Mouse (Mus musculus) induced T-regulatory cell, adult 2 months (primary cell): ENCODE measurements at regions not wholly inside any gene's neighbourhood (a gene's known extent, or its start where the extent isn't known, plus 50 kb on each side); places are given as distances from the start of the nearest gene placed in this dataset.
A peak's percentile ranks its signal among the peaks of the same experiment; 100 is the strongest.

Experiments
- DNase-seq: peaks from one replicate; pipeline ENCODE4 v3.0.0-alpha.2; 2012; ENCODE audit warnings: low read depth

DNA sequence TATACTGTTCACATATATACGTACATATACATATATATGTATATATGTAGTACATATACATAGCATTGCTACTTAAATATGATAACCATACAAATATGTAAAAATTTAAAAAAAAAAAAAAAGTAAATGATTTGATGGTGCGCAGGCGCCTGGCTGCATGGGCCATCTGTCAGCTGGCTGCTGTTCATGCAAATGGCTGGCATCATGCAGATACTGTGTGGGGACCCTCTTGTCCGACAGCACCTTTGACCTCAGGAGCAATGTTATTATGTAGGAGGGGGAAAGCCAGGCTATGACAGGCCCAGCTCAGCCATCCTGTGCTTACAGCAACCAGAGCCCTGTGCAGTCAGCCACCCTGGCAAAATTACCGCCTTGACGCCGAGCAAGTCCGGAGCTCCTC is 65.1 kb upstream of the Tnrc6c start:
- no peak for DNase-seq

DNA sequence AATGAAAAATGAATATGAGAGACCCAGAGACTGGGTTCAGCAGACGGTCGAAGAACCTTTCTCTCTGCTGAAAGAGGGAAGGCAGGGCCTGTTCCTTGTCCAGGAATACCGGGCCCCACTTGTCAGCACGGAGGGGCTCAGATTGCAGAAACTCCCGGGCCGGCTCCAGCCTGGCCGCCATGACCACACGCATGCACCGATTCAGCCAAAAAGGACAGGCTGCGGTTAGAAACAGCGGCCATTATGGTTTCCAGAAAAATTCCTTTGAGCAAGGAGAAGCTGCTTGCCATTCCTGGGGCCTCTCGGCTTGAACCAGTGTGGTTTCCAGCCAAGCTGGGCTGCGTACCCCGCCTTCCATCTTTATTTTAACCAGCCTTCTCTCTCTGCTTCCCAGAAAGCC is 64.7 kb upstream of the Tnrc6c start:
- no peak for DNase-seq

GRCm38 (mm10) chr11:117592570-117592969 is 61.5 kb upstream of the Tnrc6c start:
- DNase-seq: no peak

- DNase-seq: no peak
Observed at GRCm38 (mm10) chr11:117596201-117596600, 57.9 kb upstream of the Tnrc6c start.

DNA sequence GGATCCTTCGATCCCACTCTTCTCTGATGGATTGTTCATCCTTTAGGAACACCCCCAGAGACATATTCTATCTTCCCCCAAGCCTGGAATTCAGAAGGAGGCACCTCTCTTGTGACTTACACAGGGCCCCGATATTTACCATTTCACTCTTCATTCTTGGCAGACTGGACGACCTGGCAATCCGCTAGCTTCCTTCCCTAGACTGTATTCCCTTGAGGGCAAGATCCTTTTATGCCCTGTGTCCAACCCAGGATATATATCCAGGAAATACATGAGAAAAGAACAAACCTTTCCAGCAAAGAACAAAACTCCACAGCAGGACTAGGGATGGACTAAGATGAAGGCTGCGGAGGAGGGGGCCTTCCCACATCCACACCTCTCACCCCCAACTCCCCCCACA is 56.3 kb upstream of the Tnrc6c start:
- DNase-seq: no peak

DNA sequence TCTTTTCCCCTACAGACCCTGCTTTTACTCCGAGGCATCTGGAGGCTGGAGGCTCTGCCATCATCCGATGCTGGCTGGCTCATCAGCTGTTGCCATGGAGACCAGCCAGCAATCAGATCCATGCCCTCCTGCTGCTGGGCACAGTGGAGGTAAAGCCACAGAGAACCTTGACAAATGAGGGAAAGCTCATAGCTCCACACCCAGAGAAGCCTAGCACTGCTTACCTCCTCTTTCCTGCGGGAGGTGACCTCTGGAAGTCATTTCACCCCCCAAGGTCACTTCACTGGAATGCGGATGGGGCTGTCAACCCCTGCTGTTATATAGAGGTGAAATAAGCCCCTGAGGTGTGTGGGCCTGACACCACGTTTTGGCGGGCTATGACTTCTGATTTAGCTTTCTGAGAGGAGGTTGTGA is 55.9 kb upstream of the Tnrc6c start:
- DNase-seq: no peak

GRCm38 (mm10) chr11:117598610-117599009 is 55.5 kb upstream of the Tnrc6c start:
- peak; percentile 63 for DNase-seq

DNA sequence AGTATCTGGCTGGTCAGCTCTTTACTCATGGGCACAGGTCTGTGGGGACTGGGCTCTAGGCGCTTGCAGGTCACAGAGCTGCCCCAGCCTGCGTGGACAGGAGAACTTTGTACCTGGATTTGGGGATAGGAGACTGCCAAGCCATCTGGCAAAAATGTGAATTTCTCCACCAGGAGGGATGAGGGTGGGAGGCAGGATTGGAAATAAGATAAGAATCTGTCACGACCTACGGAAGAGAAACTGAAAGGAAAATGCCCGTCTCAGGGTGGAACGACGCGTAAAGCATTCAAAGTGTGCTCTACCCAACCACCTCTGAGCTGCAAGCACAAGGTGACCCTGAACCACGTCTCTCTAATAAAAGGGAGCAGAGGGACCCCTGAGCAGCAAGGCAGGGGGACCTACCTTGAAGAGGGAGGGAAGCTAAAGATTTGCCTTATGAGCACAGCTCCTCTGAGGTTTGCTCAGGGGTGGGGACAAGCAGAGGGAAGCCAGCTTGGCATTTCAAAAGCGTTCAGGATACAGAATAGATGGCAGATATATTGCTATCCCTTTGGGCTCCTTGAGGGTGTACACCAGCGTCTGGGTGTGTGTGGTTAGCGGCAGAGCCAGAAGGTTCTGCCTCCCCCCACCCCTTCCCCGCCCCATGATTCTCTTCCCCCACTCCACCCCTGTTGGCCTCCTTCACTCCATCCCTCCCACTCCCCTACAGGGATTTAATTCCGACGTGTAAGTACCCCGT is 54.9 kb upstream of the Tnrc6c start:
- peak; percentile 79 for DNase-seq

DNA sequence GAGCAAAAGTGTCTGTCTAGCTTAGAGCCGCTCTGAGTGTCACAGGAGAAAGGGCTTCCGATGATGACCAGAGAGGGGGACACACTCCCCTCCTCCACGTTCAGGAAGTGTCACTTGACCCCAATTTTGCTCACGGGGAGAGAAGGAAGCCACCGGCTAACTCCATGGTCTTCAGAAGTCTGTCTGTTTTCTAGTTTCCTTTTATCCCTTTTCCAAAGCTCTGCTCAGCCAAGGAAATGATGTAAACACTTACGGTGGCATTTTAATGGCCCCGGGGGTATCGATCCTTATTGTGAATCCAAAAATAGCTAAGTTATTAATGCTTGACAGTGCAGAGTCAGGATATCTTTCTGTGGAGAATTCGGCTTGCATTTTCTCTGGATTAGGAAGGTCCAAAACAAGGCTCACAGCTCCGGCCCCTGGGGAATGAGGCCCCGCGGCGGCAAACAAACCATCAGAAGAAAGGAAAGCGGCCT is 54.3 kb upstream of the Tnrc6c start:
- DNase-seq: no peak

DNA sequence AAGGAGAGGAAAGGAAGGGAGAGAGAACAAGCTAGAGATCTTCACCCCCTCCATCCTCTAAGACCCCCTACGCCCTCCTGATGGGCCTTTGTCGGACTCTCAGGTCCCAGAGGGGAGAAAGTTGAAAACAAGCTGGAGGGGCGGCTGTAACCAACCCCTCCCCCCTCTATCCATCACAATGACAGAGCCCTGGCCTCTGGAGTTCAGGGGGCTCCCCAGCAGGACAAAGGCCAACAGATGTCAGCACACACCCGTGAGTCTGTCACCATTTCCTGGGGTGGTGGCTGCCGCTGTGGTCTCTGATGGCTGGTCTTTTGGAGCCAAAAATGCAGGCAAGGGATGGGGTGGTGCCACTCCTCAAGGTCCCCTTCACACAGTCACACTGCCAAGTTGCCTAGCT is 52.9 kb upstream of the Tnrc6c start:
- no peak for DNase-seq

GRCm38 (mm10) chr11:117604019-117604418 is 50.1 kb upstream of the Tnrc6c start:
- no peak for DNase-seq
